Mouse (Mus musculus) forebrain, embryonic 11.5 days (tissue): ENCODE measurements at regions not wholly inside any gene's neighbourhood (a gene's known extent, or its start where the extent isn't known, plus 50 kb on each side); places are given as distances from the start of the nearest gene placed in this dataset.

ENCODE experiments used
- ATAC-seq: fragments of 200-750 bp; cut with Nextera tagmentation; replicated peaks from 2 replicates; pipeline ENCODE4 v1.8.0; 2017; ENCODE audit warnings: moderate TSS enrichment; ENCODE audit not compliant: low FRiP score
- DNase-seq: peaks from one replicate; pipeline ENCODE4 v3.0.0-alpha.2; 2017; ENCODE audit warnings: low spot score
- H3K27ac ChIP-seq: fragments of 300-500 bp; sonication (generic); 2 replicates; pipeline ENCODE4 v1.5.1; 2014; ENCODE audit warnings: low read depth, low read length
- H3K27me3 ChIP-seq: fragments of 300-500 bp; sonication (generic); 2 replicates; pipeline ENCODE4 v1.6.1; 2014; ENCODE audit warnings: mild to moderate bottlenecking, low read length, mixed read lengths; ENCODE audit not compliant: control insufficient read depth, insufficient read depth
- H3K36me3 ChIP-seq: fragments of 300-500 bp; sonication (generic); 2 replicates; pipeline ENCODE4 v1.6.1; 2014; ENCODE audit warnings: mild to moderate bottlenecking, low read length, moderate library complexity, mixed read lengths; ENCODE audit not compliant: control insufficient read depth, insufficient read depth
- H3K4me1 ChIP-seq: fragments of 300-500 bp; sonication (generic); replicated peaks from 2 replicates; pipeline ENCODE4 v1.6.1; 2014; ENCODE audit warnings: low read length, mixed read lengths; ENCODE audit not compliant: control insufficient read depth, insufficient read depth
- H3K4me2 ChIP-seq: fragments of 300-500 bp; sonication (generic); 2 replicates; pipeline ENCODE4 v1.6.1; 2014; ENCODE audit warnings: low read depth, mild to moderate bottlenecking, low read length, moderate library complexity, mixed read lengths; ENCODE audit not compliant: severe bottlenecking
- H3K4me3 ChIP-seq: fragments of 300-500 bp; sonication (generic); 2 replicates; pipeline ENCODE4 v1.5.1; 2014; ENCODE audit warnings: low read depth, low read length
- H3K9ac ChIP-seq: fragments of 300-500 bp; sonication (generic); 2 replicates; pipeline ENCODE4 v1.6.1; 2014; ENCODE audit warnings: low read length
- H3K9me3 ChIP-seq: fragments of 300-500 bp; sonication (generic); 2 replicates; pipeline ENCODE4 v1.6.1; 2016; ENCODE audit warnings: low read length, mixed read lengths; ENCODE audit not compliant: control insufficient read depth
- WGBS: fragments of 180-500 bp; shearing (Covaris S2); extraction: QIAGEN DNeasy Blood & Tissue Kit; methylation state at CpG from one replicate; pipeline ENCODE4 v1.1.7; 2014; 5-methylcytosine and 5-hydroxymethylcytosine counted together

GRCm38 (mm10) chr3:58090396-58090795 is 242.5 kb upstream of the Pfn2 start:
- H3K27ac ChIP-seq, result no peak overlapping the region

DNA sequence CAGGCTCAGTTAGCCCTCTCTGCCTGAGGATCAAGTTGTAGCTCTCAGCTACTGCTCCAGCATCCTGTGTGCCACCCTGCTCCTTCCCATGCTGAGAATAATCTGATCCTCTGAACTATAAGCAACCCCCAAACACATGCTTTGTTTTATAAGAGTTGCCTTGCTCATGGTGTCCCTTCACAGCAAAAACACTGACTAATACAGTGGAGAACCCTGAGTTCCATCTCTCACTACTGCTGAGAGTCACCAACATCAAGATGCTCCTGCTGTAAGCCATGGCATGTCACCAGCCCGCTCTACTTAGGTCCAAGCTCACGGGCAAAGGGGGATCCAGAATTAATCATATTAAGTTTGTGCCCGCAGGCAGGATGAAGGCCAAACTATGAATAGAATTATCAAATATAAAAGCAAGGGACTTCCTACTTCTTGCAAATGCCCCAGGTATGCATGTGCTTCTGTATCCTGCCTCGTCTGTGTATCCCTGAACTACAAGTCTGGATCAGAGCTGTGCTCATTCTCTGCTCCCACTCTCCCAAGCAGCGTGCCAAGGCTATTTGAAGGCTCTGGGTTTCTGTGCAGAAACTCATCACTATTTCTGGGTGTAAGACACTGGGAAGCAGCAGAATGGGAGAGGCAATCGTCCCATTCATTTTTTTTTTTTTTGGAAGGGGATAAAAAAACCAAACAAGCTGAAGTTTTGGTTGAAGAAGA is 243.7 kb upstream of the Pfn2 start:
- H3K4me1 ChIP-seq, result no peaks in the 10 kb centered on the region
- H3K27ac ChIP-seq, result no peak overlapping the region
- H3K9me3 ChIP-seq, result no peaks in the 10 kb centered on the region
- H3K27me3 ChIP-seq, result no peaks in the 10 kb centered on the region
- H3K4me2 ChIP-seq, result no peak overlapping the region
- WGBS, result 88% methylated on average over 6 of the region's 6 CpGs
- no peak overlapping the region for H3K4me3 ChIP-seq
- ATAC-seq (no peak), DNase-seq (no peak)
- H3K9ac ChIP-seq, result no peak overlapping the region
- no peaks in the 10 kb centered on the region for H3K36me3 ChIP-seq

More at GRCm38 (mm10) chr3:58090396-58090795, 242.5 kb upstream of the Pfn2 start:
- DNase-seq, result no peak
- Histone ChIP-seq H3K9ac (no peak overlapping the region), H3K4me2 (no peak overlapping the region), H3K9me3 (no peaks in the 10 kb centered on the region), H3K27me3 (no peaks in the 10 kb centered on the region), H3K4me1 (no peaks in the 10 kb centered on the region), H3K36me3 (no peaks in the 10 kb centered on the region), H3K4me3 (no peak overlapping the region)
- ATAC-seq, result no peak
- WGBS, result 91% methylated on average over 8 of the region's 8 CpGs

- H3K27me3 ChIP-seq, result no peaks in the 10 kb centered on the region
- H3K4me3 ChIP-seq, result no peak overlapping the region
- H3K4me2 ChIP-seq, result no peak overlapping the region
- no peak overlapping the region for H3K27ac ChIP-seq
- H3K9me3 ChIP-seq, result no peaks in the 10 kb centered on the region
- no peak for DNase-seq
- no peak overlapping the region for H3K9ac ChIP-seq
- no peaks in the 10 kb centered on the region for H3K4me1 ChIP-seq
- ATAC-seq, result no peak
- WGBS, result 84% methylated on average over 5 of the region's 5 CpGs
- H3K36me3 ChIP-seq, result no peaks in the 10 kb centered on the region
Measured at GRCm38 (mm10) chr3:58110911-58111476, 263.1 kb upstream of the Pfn2 start.

DNA sequence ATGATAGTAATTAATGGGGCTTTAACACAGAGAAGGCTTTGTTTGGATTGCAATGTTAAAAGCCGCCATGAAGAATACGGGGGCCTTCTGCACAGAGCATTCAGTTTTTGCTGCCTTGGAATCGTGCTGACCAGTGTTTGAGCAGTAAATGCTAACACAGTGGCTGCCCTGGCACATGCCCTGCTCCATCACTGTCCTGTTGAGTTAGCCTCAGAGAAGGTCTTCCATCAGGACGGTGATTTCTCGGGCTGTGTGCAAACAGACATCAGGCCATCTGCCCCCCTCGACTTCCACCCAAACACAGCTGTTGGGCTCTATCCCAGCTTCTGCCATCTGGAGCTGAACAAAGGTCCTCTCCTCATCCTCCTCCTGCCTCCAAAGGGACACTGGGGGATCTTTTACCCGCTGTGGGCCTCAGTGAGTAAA is 264.6 kb upstream of the Pfn2 start:
- peak; percentile 46 for ATAC-seq
- WGBS, result 54% methylated on average over 7 of the region's 7 CpGs
- no peak overlapping the region for H3K4me2 ChIP-seq
- H3K9me3 ChIP-seq, result no peaks in the 10 kb centered on the region
- no peak overlapping the region for H3K4me3 ChIP-seq
- H3K27ac ChIP-seq, result no peak overlapping the region
- H3K27me3 ChIP-seq, result no peaks in the 10 kb centered on the region
- DNase-seq, result no peak
- no peaks in the 10 kb centered on the region for H3K4me1 ChIP-seq
- no peaks in the 10 kb centered on the region for H3K36me3 ChIP-seq
- H3K9ac ChIP-seq, result no peak overlapping the region

- no peaks in the 10 kb centered on the region for H3K27me3 ChIP-seq
- no peaks in the 10 kb centered on the region for H3K9me3 ChIP-seq
- DNase-seq (no peak), ATAC-seq (no peak)
- H3K4me3 ChIP-seq, result no peak overlapping the region
- H3K4me1 ChIP-seq, result no peaks in the 10 kb centered on the region
- no peak overlapping the region for H3K9ac ChIP-seq
- H3K4me2 ChIP-seq, result no peak overlapping the region
- WGBS, result 92% methylated on average over 7 of the region's 7 CpGs
- no peak overlapping the region for H3K27ac ChIP-seq
- H3K36me3 ChIP-seq, result no peaks in the 10 kb centered on the region
Measured at GRCm38 (mm10) chr3:58113941-58114340, 266.1 kb upstream of the Pfn2 start.

DNA sequence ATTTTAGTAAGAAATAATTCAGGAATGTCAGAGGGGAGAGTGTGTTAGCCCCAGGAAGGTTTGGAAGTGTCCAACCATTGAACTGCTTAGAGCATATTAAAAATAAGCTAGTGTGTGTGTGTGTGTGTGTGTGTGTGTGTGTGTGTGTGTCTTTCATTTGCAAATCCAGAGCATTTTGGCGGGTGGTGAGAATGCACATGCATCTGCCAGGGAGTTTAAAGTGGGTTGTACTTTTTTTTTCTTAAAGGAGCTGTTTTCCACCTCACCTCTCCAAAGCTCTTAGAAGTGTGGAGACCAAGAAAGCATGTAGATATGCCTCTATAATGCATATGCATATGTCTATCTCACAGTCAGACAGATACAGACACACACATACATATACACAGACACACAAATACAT is 267.6 kb upstream of the Pfn2 start:
- DNase-seq, result no peak
- WGBS, result 84% methylated on average over 1 of the region's 1 CpGs
- no peaks in the 10 kb centered on the region for H3K9me3 ChIP-seq

GRCm38 (mm10) chr3:58116848-58117247 is 269.0 kb upstream of the Pfn2 start:
- DNase-seq (no peak), ATAC-seq (no peak)
- no peak overlapping the region for H3K4me3 ChIP-seq
- H3K36me3 ChIP-seq, result no peaks in the 10 kb centered on the region
- H3K27ac ChIP-seq, result no peak overlapping the region
- no peaks in the 10 kb centered on the region for H3K27me3 ChIP-seq
- no peak overlapping the region for H3K9ac ChIP-seq
- H3K4me1 ChIP-seq, result no peaks in the 10 kb centered on the region
- H3K9me3 ChIP-seq, result no peaks in the 10 kb centered on the region
- WGBS, result 80% methylated on average over 7 of the region's 7 CpGs
- H3K4me2 ChIP-seq, result no peak overlapping the region

More for the DNA sequence above, 267.6 kb upstream of the Pfn2 start:
- Histone ChIP-seq H3K4me3 (no peak overlapping the region), H3K4me1 (no peaks in the 10 kb centered on the region), H3K4me2 (no peak overlapping the region), H3K27me3 (no peaks in the 10 kb centered on the region), H3K9ac (no peak overlapping the region), H3K27ac (no peak overlapping the region), H3K36me3 (no peaks in the 10 kb centered on the region)
- no peak for ATAC-seq

GRCm38 (mm10) chr3:58120051-58120450 is 272.2 kb upstream of the Pfn2 start:
- Histone ChIP-seq H3K4me2 (no peak overlapping the region), H3K4me3 (no peak overlapping the region), H3K27ac (no peak overlapping the region), H3K9ac (no peak overlapping the region), H3K36me3 (no peaks in the 10 kb centered on the region), H3K27me3 (no peaks in the 10 kb centered on the region), H3K4me1 (no peaks in the 10 kb centered on the region), H3K9me3 (no peaks in the 10 kb centered on the region)
- ATAC-seq (no peak), DNase-seq (no peak)
- 71% methylated on average over 3 of the region's 3 CpGs for WGBS
